Comparison of ENCODE assay signal across 15 mouse cellular contexts in the genomic region with DNA sequence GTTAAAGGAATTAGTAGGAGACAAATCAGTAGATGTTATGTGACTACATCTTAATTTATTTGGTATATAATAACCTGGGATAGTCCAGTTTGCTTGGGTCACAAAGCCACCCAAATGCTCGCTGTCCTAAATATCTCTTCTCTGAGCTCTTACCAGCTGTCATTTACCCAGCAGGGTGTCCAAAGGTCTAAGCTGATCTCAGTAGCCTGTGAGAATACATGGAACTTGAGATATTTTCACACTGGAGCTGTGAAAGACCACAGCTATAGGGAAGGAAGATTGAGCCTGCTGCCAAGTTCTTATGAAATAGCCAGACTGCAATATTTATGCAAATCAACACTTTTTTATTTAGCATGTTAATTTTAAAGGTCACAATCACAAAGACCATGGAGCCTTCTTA.
"Had no signal": no experiment of that assay in that cellular context is flagged by ENCODE, and none has a peak within 500 bp of the region (broad histone marks: within the 10 kb centered on the region; RNA-seq: fewer than 3 reads in every experiment).

No protein-coding gene starts in this region.

- H3K9me3 ChIP-seq: limb, embryonic 13.5 days; midbrain, embryonic 13.5 days; neural tube, embryonic 15.5 days had no signal

- DNase-seq: kidney, postnatal 25 days; layer of hippocampus, postnatal 36 days; left cerebral cortex, postnatal 4 days; lung, adult 18-20 months; lung, postnatal 36 days; right cerebral cortex, adult 18-20 months; right cerebral cortex, postnatal 25 days; thymus, adult 18-20 months; thymus, postnatal 14 days had no signal

- H3K4me1 ChIP-seq: limb, embryonic 13.5 days; midbrain, embryonic 13.5 days; neural tube, embryonic 15.5 days had no signal

- H3K27me3 ChIP-seq: limb, embryonic 13.5 days; midbrain, embryonic 13.5 days; neural tube, embryonic 15.5 days had no signal

- H3K27ac ChIP-seq: limb, embryonic 13.5 days; liver, embryonic 14.5 days; midbrain, embryonic 13.5 days; neural tube, embryonic 15.5 days; stomach, postnatal 0 days had no signal

- H3K4me3 ChIP-seq: limb, embryonic 13.5 days; midbrain, embryonic 13.5 days; myocyte; neural tube, embryonic 15.5 days had no signal

- H3K36me3 ChIP-seq: limb, embryonic 13.5 days; midbrain, embryonic 13.5 days; neural tube, embryonic 15.5 days had no signal
